Mouse (Mus musculus) kidney, embryonic 14.5 days (tissue): ENCODE measurements at regions not wholly inside any gene's neighbourhood (a gene's known extent, or its start where the extent isn't known, plus 50 kb on each side); places are given as distances from the start of the nearest gene placed in this dataset.

Source experiments
- ATAC-seq: fragments of 200-750 bp; cut with Nextera tagmentation; 2 replicates; pipeline ENCODE4 v1.8.0; 2017; ENCODE audit warnings: moderate number of reproducible peaks, mild to moderate bottlenecking, moderate TSS enrichment, moderate library complexity; ENCODE audit not compliant: low FRiP score, low TSS enrichment
- H3K27ac ChIP-seq: fragments of 300-500 bp; sonication (generic); 2 replicates; pipeline ENCODE4 v1.5.1; 2014; ENCODE audit warnings: low read depth, mild to moderate bottlenecking, low read length, moderate library complexity, mixed read lengths
- H3K27me3 ChIP-seq: fragments of 300-500 bp; sonication (generic); 2 replicates; pipeline ENCODE4 v1.6.1; 2014; ENCODE audit warnings: mild to moderate bottlenecking, low read length; ENCODE audit not compliant: control insufficient read depth, insufficient read depth
- H3K36me3 ChIP-seq: fragments of 300-500 bp; sonication (generic); 2 replicates; pipeline ENCODE4 v1.6.1; 2014; ENCODE audit warnings: low read length, mixed read lengths; ENCODE audit not compliant: control insufficient read depth, insufficient read depth
- H3K4me1 ChIP-seq: fragments of 300-500 bp; sonication (generic); 2 replicates; pipeline ENCODE4 v1.6.1; 2014; ENCODE audit warnings: low read length, mixed read lengths; ENCODE audit not compliant: control insufficient read depth, insufficient read depth
- H3K4me2 ChIP-seq: fragments of 300-500 bp; sonication (generic); replicated peaks from 2 replicates; pipeline ENCODE4 v1.6.1; 2014; ENCODE audit warnings: low read depth, mild to moderate bottlenecking, low read length
- H3K4me3 ChIP-seq: fragments of 300-500 bp; sonication (generic); 2 replicates; pipeline ENCODE4 v1.5.1; 2014; ENCODE audit warnings: mild to moderate bottlenecking, low read length
- H3K9ac ChIP-seq: fragments of 300-500 bp; sonication (generic); 2 replicates; pipeline ENCODE4 v1.6.1; 2014; ENCODE audit warnings: low read depth, mild to moderate bottlenecking, low read length, moderate library complexity
- H3K9me3 ChIP-seq: fragments of 300-500 bp; sonication (generic); 2 replicates; pipeline ENCODE4 v1.6.1; 2016; ENCODE audit warnings: low read length; ENCODE audit not compliant: control insufficient read depth
- WGBS: fragments of 180-500 bp; shearing (Covaris S2); extraction: QIAGEN DNeasy Blood & Tissue Kit; methylation state at CpG from one replicate; pipeline ENCODE4 v1.1.7; 2014; 5-methylcytosine and 5-hydroxymethylcytosine counted together

DNA sequence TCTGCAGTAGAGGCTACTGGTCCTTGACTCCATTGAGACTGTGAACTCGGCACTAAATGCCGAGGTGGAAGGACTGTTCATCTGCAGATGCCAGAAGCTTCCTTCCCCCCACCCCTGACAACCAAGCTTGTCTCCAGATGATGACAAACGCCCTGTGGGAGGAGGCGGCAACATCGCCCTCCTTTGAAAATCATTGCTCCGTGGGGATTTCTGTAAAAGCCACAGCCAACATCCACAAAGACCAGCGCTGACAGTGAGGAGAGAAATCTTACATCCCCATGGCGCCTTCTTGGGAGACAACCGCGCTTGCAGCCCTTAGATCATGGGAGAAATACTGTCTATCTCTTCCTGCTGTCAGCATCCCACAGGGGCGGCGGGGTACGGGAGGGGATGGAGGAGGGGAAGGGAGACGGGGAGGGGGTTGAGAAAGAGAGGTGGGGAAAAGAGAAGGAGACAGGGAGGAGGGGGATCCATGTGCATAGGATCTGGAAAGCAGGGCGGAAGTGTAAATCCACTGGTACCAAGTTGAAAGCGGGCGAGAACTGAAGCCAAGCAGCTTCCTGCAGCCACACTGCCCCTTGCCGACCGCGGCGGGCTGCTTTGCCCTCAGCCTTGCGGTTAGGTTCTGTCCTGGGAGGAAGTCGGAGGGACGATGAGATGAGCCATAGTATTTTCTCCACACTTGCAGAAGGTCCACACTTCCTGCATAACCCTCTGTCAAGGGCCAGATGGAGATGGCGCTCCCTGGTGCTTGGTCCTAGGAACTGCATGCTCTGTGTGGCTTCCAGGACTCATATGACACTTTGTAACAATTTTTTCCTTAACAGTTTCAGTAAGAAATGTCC is 72.9 kb downstream of the Cryba4 start:
- H3K9me3 ChIP-seq = no peaks in the 10 kb centered on the region
- H3K27ac ChIP-seq = peak overlapping the region; percentile 47; the same call in 1 of the 2 replicates
- 12% methylated on average over 25 of the region's 25 CpGs for WGBS
- H3K4me2 ChIP-seq = peak overlapping the region; percentile 45
- no peaks in the 10 kb centered on the region for H3K36me3 ChIP-seq
- H3K4me3 ChIP-seq = peak overlapping the region; percentile 32
- H3K9ac ChIP-seq = peak overlapping the region; percentile 29; the same call in 1 of the 2 replicates
- H3K4me1 ChIP-seq = no peaks in the 10 kb centered on the region
- ATAC-seq = peak; percentile 47; the same call in 1 of the 2 replicates
- H3K27me3 ChIP-seq = peaks cover 5% of the 10 kb centered on the region

DNA sequence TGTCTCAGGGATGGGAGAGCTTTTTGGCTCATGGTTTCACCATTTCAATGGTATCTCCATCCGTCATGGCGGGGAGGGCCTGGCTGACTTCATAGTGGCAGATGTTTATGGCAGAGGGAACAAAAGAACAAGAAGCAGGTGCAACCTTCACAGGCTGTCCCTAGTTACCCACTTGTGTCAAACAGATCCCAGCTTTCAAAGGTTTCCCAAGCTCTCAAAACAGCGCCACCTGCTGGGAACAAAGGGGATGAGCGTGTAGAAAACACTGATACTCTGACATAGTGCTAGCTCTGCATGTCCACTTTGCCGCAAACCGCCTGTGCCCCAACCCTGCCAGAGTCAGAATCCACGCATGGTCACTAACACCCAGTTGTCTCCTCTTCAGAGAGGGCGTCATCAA is 69.5 kb downstream of the Cryba4 start:
- WGBS = 41% methylated on average over 8 of the region's 8 CpGs
- no peak for ATAC-seq
- H3K4me1 ChIP-seq = no peaks in the 10 kb centered on the region
- H3K9ac ChIP-seq = no peak overlapping the region
- no peak overlapping the region for H3K4me2 ChIP-seq
- H3K9me3 ChIP-seq = no peaks in the 10 kb centered on the region
- no peak overlapping the region for H3K27ac ChIP-seq
- no peak overlapping the region for H3K4me3 ChIP-seq
- peaks cover 5% of the 10 kb centered on the region for H3K27me3 ChIP-seq
- no peaks in the 10 kb centered on the region for H3K36me3 ChIP-seq

DNA sequence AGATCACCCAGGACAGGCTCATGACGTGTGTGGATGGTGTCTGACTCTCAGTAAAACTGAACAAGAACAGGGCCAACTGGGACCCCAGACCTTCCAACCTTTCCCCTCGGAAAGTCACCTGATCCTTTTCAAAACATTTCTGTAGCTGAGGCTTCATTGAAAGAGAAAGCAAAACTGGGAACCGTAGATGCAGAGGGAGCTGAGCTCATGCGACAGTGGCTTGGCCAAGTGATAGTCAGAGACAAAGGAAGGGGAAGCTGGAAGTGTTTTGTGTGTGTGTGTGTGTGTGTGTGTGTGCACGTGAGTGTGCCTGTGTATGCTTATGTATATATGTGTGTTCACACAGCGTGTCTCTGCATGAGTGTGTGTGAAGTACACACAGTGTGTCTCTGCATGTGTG is 56.7 kb downstream of the Cryba4 start:
- Histone ChIP-seq H3K4me2 (no peak overlapping the region), H3K27ac (no peak overlapping the region), H3K27me3 (no peaks in the 10 kb centered on the region), H3K9ac (no peak overlapping the region), H3K4me3 (no peak overlapping the region), H3K36me3 (no peaks in the 10 kb centered on the region), H3K4me1 (no peaks in the 10 kb centered on the region), H3K9me3 (no peaks in the 10 kb centered on the region)
- peak; percentile 43; the same call in 1 of the 2 replicates for ATAC-seq
- WGBS = 42% methylated on average over 6 of the region's 6 CpGs
